Mouse (Mus musculus) mouse embryonic stem cell (cell line): ENCODE measurements around the gene Evi5.

Experiments used
- in situ Hi-C, 2 experiments: fragments of 300-500 bp; cut with MboI; formaldehyde crosslinking; loops; 1 replicate in 1 of 2; 3 replicates in 1 of 2; pipeline ENCODE4 v1.14.3; 2019 to 2020; ENCODE audit warnings: low sequenced_read_pairs in 2 of 2, low pct_unique_long_range_greater_than_20kb in 1 of 2, mixed read lengths in 1 of 2; ENCODE audit not compliant: unreplicated experiment in 1 of 2

The Evi5 gene

GRCm38 (mm10) chr5:107725435-107726261, 149.3 kb downstream of the Evi5 start, which contains the start of gene Gfi1:
Gene Gfi1 (minus strand): TSS chr5:107726036.
- in situ Hi-C loops: no loop called here

- in situ Hi-C loops: no loop called here
Measured at GRCm38 (mm10) chr5:107724661-107725434, 150.1 kb downstream of the Evi5 start.

- in situ Hi-C loops: no loop called here
Measured at GRCm38 (mm10) chr5:107723541-107724511, 151.1 kb downstream of the Evi5 start.

GRCm38 (mm10) chr5:107722661-107723532, 152.0 kb downstream of the Evi5 start:
- in situ Hi-C loops: no loop called here

GRCm38 (mm10) chr5:107721638-107722011, 153.3 kb downstream of the Evi5 start:
- in situ Hi-C loops: no loop called here

GRCm38 (mm10) chr5:107720991-107721637, 153.8 kb downstream of the Evi5 start:
- in situ Hi-C loops: no loop called here

GRCm38 (mm10) chr5:107720511-107720910, 154.4 kb downstream of the Evi5 start:
- in situ Hi-C loops: no loop called here

- in situ Hi-C loops: no loop called here
Measured at GRCm38 (mm10) chr5:107719786-107720185, 155.1 kb downstream of the Evi5 start.

- in situ Hi-C loops: no loop called here
Measured at GRCm38 (mm10) chr5:107719209-107719608, 155.7 kb downstream of the Evi5 start.

- in situ Hi-C loops: no loop called here
Measured at GRCm38 (mm10) chr5:107717871-107718361, 157.0 kb downstream of the Evi5 start.

GRCm38 (mm10) chr5:107711689-107712088, 163.2 kb downstream of the Evi5 start:
- in situ Hi-C loops: no loop called here

- in situ Hi-C loops: no loop called here
Measured at GRCm38 (mm10) chr5:107708124-107708797, 166.6 kb downstream of the Evi5 start.

- in situ Hi-C loops: no loop called here
Measured at GRCm38 (mm10) chr5:107706262-107706661, 168.6 kb downstream of the Evi5 start.

GRCm38 (mm10) chr5:107705756-107706155, 169.2 kb downstream of the Evi5 start:
- in situ Hi-C loops: no loop called here

- in situ Hi-C loops: no loop called here
Measured at GRCm38 (mm10) chr5:107703207-107703763, 171.6 kb downstream of the Evi5 start.

GRCm38 (mm10) chr5:107701658-107702057, 173.2 kb downstream of the Evi5 start:
- in situ Hi-C loops: no loop called here
